Mouse (Mus musculus): ENCODE data around the gene Krt27. TPM values are rescaled to one million over a fixed set of nuclear protein-coding genes. Genes with fewer than 3 reads are reported as not detected.

The Krt27 gene
- total RNA-seq (2021), result not detected

DNA sequence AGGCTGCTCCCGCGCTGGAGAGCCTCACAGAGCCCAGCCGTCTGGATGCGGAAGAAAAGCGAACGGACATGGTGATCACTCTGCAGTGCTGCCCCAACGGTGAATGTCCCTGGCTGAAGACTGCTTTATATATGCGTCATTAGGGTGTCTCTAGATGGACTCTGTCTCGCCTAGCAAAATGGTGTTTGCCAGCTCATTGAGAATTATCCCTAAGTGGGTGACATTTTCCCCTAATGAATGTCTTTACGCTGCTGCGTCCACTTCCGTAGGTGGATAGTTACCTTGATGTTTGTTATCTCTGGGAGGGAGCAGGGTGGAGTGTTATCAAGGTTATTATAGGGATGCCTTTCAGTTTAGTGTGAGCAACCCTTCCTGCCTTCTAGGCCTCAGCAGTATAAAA, at the start of gene Krt27:
Krt27 (minus strand) TSS at position 101 of the 400 bp plus-strand sequence.
- DNase-seq, result no peak
- intact Hi-C loops (cut with DNase I), result no loop called here

DNA sequence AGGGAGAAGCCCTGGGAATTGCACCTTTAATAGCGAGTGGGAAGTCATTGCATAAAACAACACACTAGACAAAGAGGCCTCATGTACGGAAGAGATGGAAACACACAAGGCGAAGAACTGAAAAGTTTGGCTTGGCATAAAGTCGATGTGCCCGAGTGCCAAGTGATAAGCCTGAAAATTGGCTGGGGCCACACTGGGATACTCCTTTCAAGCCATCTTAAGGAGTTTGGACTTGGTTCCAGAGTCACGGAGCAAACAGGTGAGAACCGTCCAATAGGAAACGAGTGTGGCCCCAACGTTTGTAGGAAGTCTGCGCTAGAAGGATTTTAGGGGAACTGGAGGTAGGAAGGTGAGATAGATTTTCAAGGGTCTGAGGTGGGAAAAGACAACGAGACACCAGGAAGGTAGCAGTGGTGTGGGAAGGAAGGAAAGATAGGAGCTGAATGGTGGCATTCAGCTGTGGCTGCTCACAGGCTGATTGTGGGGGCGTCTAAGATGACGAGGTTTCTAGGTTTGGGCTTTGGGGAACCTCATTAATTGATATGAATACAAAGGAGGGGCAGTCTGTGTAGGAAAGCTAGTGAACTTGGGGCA, 49.1 kb upstream of the Krt27 start:
- no peak for DNase-seq
- intact Hi-C loops (cut with DNase I), result no loop called here

DNA sequence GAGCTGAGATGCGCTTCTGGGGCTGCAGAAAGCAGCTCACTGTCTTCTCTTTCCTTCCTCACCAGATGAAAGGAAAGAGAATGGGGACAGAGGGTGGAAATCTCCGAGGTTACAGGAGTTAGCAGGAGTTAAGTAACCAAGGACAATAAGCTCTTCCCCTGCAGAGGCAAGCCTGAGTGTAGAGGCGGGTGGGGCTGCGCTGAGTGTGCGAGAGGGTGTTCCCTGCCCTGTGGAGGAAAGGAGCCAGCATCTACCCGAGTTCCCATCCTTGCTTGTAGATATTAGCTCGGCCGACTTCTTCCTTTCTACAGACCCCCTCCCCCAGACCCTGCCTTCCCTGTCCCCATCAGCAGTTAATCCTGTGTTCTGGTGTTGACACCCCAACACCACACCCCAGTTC, 47.9 kb upstream of the Krt27 start:
- no peak for DNase-seq
- intact Hi-C loops (cut with DNase I), result no loop called here

DNA sequence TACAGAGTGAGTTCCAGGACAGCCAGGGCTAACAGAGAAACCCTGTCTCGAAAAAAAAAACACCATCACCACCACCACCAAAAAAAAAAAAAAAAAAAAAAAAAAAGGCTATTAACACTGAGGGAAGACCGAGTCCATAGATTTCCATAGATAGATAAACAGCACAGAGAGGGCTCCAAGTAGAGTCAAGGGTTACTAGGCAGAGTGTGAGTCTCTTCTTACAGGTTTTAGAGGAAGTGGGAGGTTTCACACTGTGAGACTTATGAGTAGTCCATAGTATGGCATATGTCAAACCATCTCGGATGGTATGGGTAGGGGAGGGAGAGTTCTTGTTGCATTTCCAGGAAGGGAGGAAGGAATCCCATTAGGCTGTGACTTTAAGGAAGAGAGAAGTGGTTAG, 47.2 kb upstream of the Krt27 start:
- intact Hi-C loops (cut with DNase I), result no loop called here

DNA sequence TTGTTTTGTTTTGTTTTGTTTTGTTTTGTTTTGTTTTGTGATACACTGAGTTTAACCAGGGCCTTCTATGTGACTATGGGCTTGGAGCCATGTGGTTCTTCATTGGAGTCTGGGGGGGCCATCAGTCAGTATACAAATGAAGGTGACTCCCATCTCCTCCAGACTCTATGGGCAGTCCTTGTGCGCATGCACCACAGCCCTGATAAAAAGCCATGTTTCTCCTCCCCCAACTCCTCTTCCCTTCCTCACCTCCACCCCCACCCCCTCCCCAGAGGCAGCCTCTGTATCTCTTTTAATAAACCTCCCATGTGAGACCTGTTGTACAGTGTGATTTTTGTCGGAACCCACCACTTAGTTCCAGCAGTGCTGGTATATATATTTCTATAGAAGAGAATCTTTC, 45.8 kb upstream of the Krt27 start:
- intact Hi-C loops (cut with DNase I), result no loop called here
- no peak for DNase-seq

More for the DNA sequence above, 47.2 kb upstream of the Krt27 start:
- DNase-seq, result no peak

DNA sequence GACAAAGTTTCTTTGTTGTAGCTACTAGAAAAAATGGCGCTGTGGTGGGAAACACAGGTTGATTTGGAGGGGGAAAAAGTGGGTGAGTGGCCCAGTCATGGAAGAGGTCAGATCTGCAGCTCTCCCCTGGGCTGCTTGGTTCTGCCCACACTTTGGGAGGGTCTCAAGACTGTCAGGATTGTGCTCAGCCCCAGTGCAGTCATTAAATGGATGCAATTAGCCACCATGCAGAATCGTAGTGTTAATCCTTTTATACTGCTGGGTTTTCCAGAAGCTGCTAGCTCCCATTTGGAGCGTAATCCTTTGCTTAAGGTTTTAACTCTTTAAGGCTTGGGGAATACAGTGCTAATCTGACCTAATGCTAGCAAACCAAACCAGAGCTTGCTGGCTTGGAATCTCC, 45.1 kb upstream of the Krt27 start:
- intact Hi-C loops (cut with DNase I), result no loop called here
- DNase-seq, result no peak

DNA sequence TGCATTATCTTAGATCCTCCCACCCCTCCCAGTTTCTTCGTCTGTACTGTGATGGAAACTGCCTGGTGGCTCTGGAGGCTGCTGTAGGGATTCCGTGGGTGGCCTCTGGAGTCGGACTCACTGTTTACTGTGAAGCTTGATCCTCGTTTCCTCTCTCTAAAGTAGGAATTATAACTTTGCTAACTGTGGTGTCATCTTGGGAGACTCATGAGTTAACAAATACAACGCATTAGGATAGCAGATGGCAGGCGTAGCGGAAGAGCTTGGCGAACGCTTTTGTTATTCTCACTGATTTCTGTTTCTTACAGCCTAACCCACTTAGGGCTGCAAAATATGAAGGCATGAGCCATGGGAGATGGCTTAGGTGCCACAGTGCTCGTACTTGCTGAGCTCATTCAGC, 41.6 kb upstream of the Krt27 start:
- intact Hi-C loops (cut with DNase I), result no loop called here
- no peak for DNase-seq

DNA sequence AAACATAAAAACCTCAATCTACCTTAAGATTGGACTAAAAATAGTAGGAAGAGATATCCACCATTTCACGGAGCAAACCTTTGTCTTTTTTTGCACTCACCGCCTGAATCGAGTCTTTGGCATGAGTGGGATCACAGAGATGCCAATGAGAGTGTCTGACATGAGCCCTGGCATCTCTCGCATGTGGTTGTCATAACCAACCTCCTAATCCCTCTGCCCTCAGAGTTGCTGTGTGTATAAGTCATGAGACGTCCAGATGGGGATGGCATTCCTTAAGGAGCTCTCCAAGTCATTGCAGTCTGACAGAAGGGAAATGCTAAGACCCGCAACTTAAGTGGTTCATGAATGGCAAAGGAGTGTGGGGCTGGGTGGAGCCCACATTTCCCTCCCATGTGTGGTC, 40.5 kb upstream of the Krt27 start:
- intact Hi-C loops (cut with DNase I), result no loop called here

DNA sequence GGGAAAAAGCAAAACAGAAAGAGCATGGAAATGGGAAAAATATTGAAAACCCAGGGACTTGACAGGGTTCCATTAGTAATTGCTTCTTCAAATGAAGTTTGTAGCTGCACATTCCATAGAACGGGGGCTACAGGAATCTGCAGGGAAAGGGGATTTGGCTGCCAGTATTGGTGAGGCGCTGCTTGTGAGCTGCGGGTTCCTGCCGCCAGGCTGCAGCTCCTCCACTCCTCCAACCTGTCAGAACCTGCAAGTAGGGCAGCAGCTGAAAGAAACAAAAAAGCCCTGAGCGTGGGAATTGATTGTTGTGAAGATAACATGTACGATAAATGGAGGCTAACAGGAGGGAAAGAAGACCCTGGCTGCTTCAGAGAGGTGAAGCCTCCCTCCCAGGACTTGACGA, 40.0 kb upstream of the Krt27 start:
- DNase-seq, result no peak
- intact Hi-C loops (cut with DNase I), result no loop called here

More for the DNA sequence above, 40.5 kb upstream of the Krt27 start:
- no peak for DNase-seq

DNA sequence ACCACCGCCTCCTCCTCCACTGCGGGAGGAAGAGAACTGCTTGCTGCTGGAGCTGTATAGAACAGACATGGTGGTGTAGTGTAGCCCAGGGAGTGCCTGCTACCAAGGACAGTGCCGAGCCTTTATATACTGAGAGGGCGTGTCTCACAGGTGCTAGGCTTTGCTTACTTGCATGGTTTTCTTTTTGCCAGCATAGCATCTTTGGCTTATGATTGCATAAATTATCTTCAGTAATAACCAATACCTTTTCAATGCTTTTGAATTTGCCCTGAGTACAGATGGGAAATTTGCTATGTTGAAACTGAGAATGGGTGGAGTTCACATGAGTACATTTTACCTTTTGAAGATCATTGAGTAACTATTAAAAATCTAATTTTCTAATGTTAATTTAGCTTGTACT, 38.4 kb upstream of the Krt27 start, which contains the start of gene Krt10:
Krt10 (minus strand) TSS at position 101 of the 400 bp plus-strand sequence.
- intact Hi-C loops (cut with DNase I), result loop anchor here (10.0 kb wide), 1 partner anchor 616 kb away; no protein-coding TSS in a partner anchor
- no peak for DNase-seq

DNA sequence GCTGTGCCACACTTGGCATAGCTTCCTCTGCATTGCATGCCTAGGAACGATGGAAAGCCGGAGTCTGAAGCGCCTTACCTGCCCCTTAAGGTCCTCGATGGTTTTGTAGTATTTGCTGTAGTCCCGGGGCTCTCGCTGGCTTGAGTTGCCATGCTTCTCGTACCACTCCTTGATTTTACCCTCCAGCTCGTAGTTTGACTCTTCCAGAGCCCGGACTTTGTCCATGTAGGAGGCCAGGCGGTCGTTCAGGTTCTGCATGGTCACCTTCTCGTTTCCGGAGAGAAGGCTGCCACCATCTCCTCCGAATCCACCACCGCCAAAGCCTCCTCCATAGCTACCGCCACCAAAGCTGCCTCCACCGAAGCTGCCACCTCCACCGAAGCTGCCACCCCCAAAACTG, 37.8 kb upstream of the Krt27 start:
- DNase-seq, result no peak
- intact Hi-C loops (cut with DNase I), result loop anchor here (10.0 kb wide), 1 partner anchor 616 kb away; no protein-coding TSS in a partner anchor

DNA sequence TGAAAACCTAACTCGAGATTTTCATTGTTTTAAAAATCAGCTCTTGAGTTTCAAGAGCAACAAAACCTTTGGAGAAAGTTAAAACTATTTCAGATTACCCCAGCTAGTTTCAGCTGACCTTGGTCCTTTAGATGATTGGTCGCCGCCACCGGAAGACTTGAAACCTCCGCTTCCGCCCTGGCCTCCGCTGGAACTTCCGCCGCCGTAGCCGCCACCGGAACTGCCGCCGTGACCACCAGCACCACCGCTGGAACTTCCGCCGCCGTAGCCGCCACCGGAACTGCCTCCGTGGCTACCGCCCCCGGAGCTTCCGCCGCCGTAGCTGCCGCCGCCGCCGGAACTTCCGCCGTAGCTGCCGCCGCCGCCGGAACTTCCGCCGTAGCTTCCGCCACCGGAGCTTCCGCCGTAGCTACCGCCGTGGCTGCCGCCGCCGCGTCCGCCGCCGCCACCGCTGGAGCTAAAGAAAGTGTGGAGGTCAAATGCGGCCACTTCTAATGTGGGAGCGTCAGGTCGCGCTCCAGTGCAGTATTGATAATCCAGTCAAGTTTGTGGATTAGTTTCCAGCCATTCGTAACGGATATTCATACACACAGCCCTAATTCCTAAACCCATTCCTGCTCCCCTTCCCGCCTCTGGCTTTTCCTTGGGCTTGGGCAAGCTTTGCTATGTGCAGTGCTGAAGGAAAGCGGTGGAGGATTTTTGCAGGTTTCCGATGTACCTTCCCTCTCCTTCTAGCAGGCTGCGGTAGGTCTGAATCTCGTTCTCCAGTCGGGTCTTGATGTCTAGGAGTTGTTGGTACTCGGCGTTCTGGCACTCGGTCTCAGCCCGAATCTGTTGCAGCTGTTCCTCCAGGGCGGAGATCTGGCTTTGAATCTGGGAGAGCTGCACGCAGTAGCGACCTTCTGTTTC, 35.2 kb upstream of the Krt27 start:
- intact Hi-C loops (cut with DNase I), result loop anchor here (10.0 kb wide), 1 partner anchor 619 kb away; no protein-coding TSS in a partner anchor
- peak; percentile 90 to 92 for DNase-seq

DNA sequence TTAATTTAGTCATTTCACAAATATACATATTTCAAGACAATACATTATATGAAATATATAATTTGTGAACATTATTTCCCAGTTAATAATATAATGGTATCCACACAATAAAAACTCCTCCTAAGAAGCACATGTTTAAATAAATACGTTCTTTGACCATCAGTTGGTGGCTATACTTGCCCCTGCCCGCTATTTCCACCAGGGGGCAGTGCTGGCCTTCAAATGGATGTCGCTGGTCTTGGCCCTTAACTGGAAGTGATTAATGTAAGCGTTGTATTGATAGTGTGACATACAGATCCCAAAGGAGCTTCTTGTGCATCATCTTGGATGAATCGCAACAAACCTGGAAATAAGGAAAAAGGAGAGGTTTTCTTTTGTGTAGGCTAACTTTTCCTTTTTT, 28.7 kb upstream of the Krt27 start:
- DNase-seq, result peak; percentile 71 to 78
- intact Hi-C loops (cut with DNase I), result loop anchor here (1.0 to 2.0 kb wide), 2 partner anchors 195 to 903 kb away; no protein-coding TSS in a partner anchor

DNA sequence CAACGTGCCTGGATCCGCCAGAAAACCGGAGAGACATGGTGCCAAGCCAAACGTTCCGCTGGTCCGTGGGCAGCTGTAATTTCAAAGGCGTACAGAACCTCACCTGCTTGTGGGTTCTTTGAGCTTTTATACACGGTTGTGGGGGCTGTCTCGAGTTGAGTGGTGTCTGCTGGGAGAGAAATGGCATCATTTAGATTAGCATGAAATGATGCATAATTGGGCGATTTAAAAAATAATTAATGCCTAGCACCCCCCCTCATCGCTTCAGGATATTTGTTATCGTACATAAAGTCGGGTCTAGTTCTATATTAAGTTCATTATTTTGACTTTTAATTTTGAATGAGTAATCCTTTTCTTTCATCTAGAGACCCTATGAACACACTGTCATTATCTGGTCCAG, 23.9 kb upstream of the Krt27 start, which contains the start of gene Krt28:
Krt28 (minus strand) TSS at position 101 of the 400 bp plus-strand sequence.
- intact Hi-C loops (cut with DNase I), result no loop called here
- no peak for DNase-seq

DNA sequence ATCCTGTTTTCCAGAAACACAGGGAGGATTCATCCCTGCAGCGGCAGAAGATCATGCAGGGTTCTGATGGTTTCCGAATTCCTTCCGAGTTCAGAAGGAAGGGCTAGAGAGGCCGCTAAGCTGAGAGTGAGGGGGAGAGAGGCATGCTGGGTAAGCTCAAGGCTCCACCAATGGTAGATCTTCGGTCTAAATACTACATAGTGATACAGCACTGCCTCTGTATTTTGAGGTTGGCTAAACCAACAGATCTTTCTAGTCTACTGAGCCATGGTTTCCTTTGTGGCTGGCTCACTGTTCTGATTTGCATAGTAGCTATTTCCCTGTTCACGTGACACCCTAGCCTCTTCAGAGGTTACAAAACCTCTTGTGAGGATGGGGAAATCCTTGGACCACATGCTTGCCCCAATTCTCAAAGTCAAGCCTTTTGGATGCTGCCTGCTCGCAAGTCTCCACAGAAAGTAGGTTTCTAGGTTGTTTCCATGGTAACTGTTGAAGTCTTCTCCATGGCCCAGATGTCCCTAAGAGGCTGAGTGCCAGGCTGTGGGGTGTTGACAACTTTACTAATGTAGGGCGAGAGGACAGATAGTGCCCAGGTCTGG, 19.0 kb upstream of the Krt27 start:
- DNase-seq, result no peak
- intact Hi-C loops (cut with DNase I), result no loop called here

DNA sequence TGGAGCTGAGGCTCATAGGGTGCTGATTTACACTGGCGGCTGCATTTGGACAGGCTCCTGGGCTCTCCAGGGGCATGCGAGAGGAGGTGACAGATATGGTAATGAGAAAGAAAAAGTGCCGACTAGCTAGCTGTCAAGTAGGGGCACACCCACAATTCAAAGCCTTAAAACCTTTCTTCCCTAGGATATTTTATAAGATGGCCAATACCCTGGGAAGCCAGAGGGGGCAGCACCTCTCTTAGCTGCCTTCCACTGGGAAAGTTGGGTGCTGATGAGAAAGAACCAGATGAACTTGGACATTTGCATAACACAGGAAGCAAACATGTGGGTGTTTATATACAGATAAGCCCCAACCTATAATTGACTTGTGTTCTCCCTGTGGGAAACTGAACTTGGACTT, 18.3 kb upstream of the Krt27 start:
- intact Hi-C loops (cut with DNase I), result no loop called here
- no peak for DNase-seq

DNA sequence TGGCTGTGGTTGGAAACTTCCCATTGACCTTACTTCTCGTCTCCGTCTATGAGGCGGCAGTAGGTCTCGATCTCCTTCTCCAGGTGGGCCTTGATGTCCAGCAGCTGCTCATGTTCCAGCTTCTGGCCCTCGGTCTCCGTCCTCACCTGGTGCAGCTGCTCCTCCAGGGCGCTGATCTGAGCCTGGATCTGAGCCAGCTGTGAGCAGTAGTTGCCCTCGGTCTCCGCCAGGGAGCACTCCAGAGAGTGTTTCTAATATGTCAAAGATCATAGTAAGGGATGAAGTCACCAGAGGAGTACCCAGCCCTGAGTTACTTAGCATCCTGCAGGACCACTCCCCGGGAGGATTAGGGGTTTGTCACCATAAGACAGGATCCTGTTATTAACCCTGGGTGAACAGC, 15.9 kb upstream of the Krt27 start:
- DNase-seq, result no peak

DNA sequence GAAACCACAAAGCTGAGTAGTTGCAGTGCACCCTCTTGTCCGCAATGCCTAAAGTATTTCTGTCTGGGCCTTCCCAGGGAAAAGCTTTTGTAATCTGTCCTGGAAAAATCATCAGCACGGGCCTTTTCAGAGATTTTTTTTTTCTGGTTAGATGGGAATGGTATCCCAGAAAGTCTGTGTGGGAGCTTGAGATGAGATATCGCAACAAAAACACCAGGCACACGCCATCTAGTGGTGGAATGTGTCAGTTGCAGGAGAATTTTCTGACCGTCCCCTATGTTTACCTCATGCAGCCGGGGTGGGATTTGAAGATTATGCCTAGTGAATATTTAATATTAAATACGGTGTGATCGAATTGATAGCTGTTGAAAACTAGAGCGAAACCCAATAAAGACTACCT, 13.5 kb upstream of the Krt27 start:
- intact Hi-C loops (cut with DNase I), result loop anchor here (2.0 kb wide), 1 partner anchor 54 kb away; no protein-coding TSS in a partner anchor
- no peak for DNase-seq

More for the DNA sequence above, 15.9 kb upstream of the Krt27 start:
- intact Hi-C loops (cut with DNase I), result no loop called here

DNA sequence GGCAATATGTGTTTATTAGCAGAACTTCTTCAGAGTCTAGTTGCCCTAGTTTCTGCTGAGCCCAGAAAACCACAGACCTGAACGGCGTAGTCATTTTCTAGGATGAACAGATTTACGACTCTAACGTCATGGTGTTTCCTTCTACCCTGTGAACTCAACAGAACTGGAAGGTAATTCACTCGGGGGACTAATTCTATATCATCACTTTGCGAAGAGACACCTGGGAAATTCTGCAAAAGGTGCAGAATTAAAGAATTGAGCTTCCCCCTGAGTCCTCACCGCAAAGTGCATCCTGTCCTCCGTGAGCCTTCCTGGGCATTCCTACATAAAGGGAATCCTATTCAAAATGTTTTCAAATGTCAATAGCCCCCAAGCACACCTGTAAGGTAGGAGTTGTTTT, 10.5 kb upstream of the Krt27 start:
- no peak for DNase-seq
- intact Hi-C loops (cut with DNase I), result no loop called here

DNA sequence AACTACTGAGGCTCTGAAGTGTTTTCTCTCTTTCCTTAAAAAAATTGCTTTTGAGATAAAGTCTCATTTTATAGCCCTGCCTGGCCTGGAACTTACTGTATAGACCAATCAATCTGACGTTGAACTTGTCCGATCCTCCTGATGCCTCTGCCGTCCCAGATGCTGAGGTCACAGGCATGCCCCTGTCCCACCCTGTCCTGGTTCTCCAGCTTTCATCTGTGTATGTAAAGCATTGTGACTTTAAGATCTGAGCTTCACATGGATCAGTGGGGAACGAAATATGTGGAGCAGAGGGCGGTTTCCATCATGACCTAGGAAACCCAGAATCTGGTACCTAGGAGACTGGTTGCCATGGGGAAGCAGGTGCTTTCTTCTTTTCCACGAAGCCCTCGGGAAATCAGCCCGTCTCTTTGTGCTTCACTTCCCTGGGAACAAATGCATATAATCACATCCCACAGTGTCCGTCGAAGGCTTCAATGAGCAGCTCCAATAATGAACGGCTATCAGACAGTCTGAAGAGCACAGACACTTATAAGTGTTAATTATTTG, 11.5 kb downstream of the Krt27 start:
- DNase-seq, result no peak
- intact Hi-C loops (cut with DNase I), result no loop called here

DNA sequence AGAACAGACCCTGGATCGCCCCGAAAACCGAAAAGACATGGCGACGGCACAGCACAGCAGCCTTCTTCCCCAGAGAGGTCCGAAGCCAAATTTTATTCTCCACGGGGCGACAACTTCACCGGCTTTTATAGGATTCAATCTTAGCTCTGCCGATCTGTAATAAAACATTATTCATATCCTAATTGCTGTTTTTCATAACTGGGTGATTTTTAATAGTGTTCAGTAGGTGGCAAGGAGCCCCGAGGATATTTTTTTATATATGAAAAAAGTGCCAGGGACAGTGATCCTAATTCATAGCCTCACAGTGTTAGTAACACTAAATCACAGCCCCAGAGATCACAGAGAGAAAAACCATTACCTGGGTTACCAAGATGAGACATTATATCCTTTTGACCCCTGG, 13.0 kb downstream of the Krt27 start, which contains the start of gene Krt26:
Krt26 (minus strand) TSS at position 101 of the 400 bp plus-strand sequence.
- intact Hi-C loops (cut with DNase I), result no loop called here
- DNase-seq, result no peak
